Mouse (Mus musculus) limb, embryonic 11.5 days (tissue): ENCODE measurements around the gene Pdrg1. TPM values are rescaled to one million over a fixed set of nuclear protein-coding genes. Genes with fewer than 3 reads are reported as not detected.
A peak's percentile ranks its signal among the peaks of the same experiment; 100 is the strongest.

Source experiments
- ATAC-seq: fragments of 200-750 bp; cut with Nextera tagmentation; 2 replicates; pipeline ENCODE4 v1.8.0; 2017; ENCODE audit warnings: low read depth; ENCODE audit not compliant: insufficient number of reproducible peaks, low FRiP score, low TSS enrichment
- DNase-seq: peaks from one replicate; pipeline ENCODE4 v3.0.0-alpha.2; 2015; ENCODE audit warnings: low spot score
- H3K27ac ChIP-seq: fragments of 300-500 bp; sonication (generic); replicated peaks from 2 replicates; pipeline ENCODE4 v1.5.1; 2014; ENCODE audit warnings: low read depth, mild to moderate bottlenecking, low read length
- H3K27me3 ChIP-seq: fragments of 300-500 bp; sonication (generic); 2 replicates; pipeline ENCODE4 v1.6.1; 2014; ENCODE audit warnings: mild to moderate bottlenecking, low read length, mixed read lengths; ENCODE audit not compliant: control insufficient read depth, insufficient read depth
- H3K36me3 ChIP-seq: fragments of 300-500 bp; sonication (generic); 2 replicates; pipeline ENCODE4 v1.6.1; 2014; ENCODE audit warnings: mild to moderate bottlenecking, low read length, moderate library complexity, mixed read lengths; ENCODE audit not compliant: control insufficient read depth, insufficient read depth
- H3K4me1 ChIP-seq: fragments of 300-500 bp; sonication (generic); 2 replicates; pipeline ENCODE4 v1.6.1; 2014; ENCODE audit warnings: low read length, mixed read lengths; ENCODE audit not compliant: control insufficient read depth, insufficient read depth
- H3K4me2 ChIP-seq: fragments of 300-500 bp; sonication (generic); 2 replicates; pipeline ENCODE4 v1.6.1; 2014; ENCODE audit warnings: low read depth, mild to moderate bottlenecking, moderate library complexity; ENCODE audit not compliant: severe bottlenecking
- H3K4me3 ChIP-seq: fragments of 300-500 bp; sonication (generic); 2 replicates; pipeline ENCODE4 v1.5.1; 2014; ENCODE audit warnings: low read depth, low read length
- H3K9ac ChIP-seq: fragments of 300-500 bp; sonication (generic); 2 replicates; pipeline ENCODE4 v1.6.1; 2014; ENCODE audit warnings: mild to moderate bottlenecking, low read length
- H3K9me3 ChIP-seq: fragments of 300-500 bp; sonication (generic); 2 replicates; pipeline ENCODE4 v1.6.1; 2016; ENCODE audit warnings: low read length; ENCODE audit not compliant: control insufficient read depth
- WGBS: fragments of 180-500 bp; shearing (Covaris S2); extraction: QIAGEN DNeasy Blood & Tissue Kit; methylation state at CpG from one replicate; pipeline ENCODE4 v1.1.7; 2014; 5-methylcytosine and 5-hydroxymethylcytosine counted together
- polyA plus RNA-seq: library from polyadenylated mRNA; unstranded; fragments of >200 nt; fragmentation: Nextera tagmentation; extraction: Ambion mirVana; gene quantifications from 2 replicates; pipeline ENCODE4 v1.2.1, GENCODE M21; 2014

Pdrg1 gene
- polyA plus RNA-seq, 1 experiment from 2014 or later: 59.0 TPM

DNA sequence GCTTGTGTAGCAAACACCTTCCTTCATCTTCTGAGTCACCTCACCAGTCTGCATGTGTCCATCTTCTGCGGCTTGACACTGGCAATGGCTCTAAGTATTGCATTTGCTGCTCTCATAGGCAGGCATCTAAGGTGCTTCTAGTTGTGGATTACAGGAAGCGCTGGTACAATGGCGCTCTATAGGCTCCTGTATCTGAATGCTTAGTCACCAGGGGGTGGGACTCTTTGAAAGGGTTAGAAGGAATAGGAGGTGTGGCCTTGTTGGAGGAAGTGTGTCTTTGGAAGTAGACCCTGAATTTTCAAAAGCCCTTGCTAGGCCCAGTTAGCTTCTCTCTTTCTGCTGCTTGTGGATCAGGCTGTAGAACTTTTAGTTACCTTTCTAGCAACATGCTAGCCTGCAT is 5.9 kb upstream of the Pdrg1 start:
- no peak overlapping the region for H3K27ac ChIP-seq
- 76% methylated on average over 3 of the region's 3 CpGs for WGBS

DNA sequence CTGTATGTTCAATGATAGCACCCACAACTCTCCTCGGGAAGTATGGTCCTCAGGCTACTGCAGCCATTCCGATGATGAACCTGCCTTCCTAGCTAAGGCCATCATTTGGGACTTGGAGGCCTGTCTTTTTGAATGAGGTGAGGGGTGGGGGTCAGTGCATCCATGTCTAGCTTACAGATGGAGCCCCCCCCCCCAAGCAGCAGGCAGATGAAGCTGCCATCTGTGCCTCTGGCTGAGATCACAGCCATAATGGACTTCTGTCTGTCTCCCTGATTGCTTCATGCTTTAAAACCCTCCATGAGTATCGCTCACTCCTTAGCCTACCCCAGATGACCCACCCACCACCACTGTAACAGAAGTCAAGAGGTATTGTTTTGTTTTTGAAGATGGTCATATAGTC is 4.1 kb upstream of the Pdrg1 start:
- Histone ChIP-seq H3K9ac (no peak overlapping the region), H3K27me3 (no peaks in the 10 kb centered on the region), H3K9me3 (no peaks in the 10 kb centered on the region), H3K4me1 (0 out of 2 replicates have a peak, but pooled peaks cover 3% of the 10 kb centered on the region), H3K4me3 (no peak overlapping the region), H3K27ac (no peak overlapping the region), H3K4me2 (no peak overlapping the region), H3K36me3 (no peaks in the 10 kb centered on the region)
- DNase-seq (no peak), ATAC-seq (no peak)
- WGBS: 89% methylated on average over 3 of the region's 3 CpGs

More for the DNA sequence above, 5.9 kb upstream of the Pdrg1 start:
- no peak overlapping the region for H3K9ac ChIP-seq
- ATAC-seq (no peak), DNase-seq (no peak)
- H3K9me3 ChIP-seq: no peaks in the 10 kb centered on the region
- no peak overlapping the region for H3K4me3 ChIP-seq
- H3K27me3 ChIP-seq: no peaks in the 10 kb centered on the region
- no peaks in the 10 kb centered on the region for H3K4me1 ChIP-seq
- H3K36me3 ChIP-seq: no peaks in the 10 kb centered on the region
- H3K4me2 ChIP-seq: no peak overlapping the region

DNA sequence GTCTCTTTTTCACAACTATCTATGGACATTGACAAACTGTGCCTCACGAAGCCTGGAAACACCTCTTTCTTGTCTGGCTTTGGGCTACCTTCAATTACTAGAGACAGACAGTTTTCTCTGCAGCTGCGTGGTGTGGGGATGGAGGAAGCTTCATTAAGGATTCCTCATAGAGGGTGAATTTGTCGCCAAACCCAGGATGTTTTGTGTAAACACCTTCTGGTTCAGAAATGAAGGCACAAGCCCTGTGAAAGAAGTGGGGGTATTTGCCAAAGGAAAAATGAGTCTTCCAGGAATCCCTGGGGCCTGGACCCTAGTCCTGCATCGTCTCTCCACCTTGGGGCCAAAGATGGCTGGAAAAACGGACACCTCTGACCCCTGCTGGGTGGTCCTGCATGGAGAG is 1.6 kb upstream of the Pdrg1 start:
- Histone ChIP-seq H3K27ac (no peak overlapping the region), H3K9me3 (no peaks in the 10 kb centered on the region), H3K4me2 (no peak overlapping the region), H3K27me3 (no peaks in the 10 kb centered on the region), H3K4me3 (no peak overlapping the region), H3K4me1 (0 out of 2 replicates have a peak, but pooled peaks cover 6% of the 10 kb centered on the region), H3K9ac (no peak overlapping the region), H3K36me3 (no peaks in the 10 kb centered on the region)
- DNase-seq: no peak
- 39% methylated on average over 5 of the region's 5 CpGs for WGBS
- ATAC-seq: no peak

DNA sequence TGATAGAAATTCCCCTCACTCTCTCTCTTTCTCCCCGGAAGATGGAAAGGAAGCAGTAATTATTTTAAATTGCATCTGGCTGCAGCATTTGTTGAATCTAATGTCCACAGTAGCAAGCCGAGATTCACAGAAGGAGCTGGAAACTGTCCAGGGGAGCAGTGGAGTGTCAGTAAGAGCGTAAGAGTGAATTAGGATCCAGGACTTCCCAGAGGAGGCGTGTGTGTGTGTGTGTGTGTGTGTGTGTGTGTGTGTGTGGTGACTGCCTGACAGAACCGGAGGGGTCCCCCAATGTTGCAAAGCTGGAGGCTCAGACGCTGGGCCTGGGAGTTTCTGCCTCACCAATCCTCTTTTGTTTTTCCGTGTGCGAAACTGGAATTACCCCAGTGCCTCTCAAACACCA is 577 bp upstream of the Pdrg1 start:
- H3K36me3 ChIP-seq: no peaks in the 10 kb centered on the region
- 52% methylated on average over 8 of the region's 8 CpGs for WGBS
- H3K9ac ChIP-seq: no peak overlapping the region
- H3K4me1 ChIP-seq: 0 out of 2 replicates have a peak, but pooled peaks cover 6% of the 10 kb centered on the region
- H3K4me3 ChIP-seq: no peak overlapping the region
- no peak overlapping the region for H3K27ac ChIP-seq
- H3K4me2 ChIP-seq: no peak overlapping the region
- no peaks in the 10 kb centered on the region for H3K9me3 ChIP-seq
- H3K27me3 ChIP-seq: no peaks in the 10 kb centered on the region
- ATAC-seq (no peak), DNase-seq (no peak)

DNA sequence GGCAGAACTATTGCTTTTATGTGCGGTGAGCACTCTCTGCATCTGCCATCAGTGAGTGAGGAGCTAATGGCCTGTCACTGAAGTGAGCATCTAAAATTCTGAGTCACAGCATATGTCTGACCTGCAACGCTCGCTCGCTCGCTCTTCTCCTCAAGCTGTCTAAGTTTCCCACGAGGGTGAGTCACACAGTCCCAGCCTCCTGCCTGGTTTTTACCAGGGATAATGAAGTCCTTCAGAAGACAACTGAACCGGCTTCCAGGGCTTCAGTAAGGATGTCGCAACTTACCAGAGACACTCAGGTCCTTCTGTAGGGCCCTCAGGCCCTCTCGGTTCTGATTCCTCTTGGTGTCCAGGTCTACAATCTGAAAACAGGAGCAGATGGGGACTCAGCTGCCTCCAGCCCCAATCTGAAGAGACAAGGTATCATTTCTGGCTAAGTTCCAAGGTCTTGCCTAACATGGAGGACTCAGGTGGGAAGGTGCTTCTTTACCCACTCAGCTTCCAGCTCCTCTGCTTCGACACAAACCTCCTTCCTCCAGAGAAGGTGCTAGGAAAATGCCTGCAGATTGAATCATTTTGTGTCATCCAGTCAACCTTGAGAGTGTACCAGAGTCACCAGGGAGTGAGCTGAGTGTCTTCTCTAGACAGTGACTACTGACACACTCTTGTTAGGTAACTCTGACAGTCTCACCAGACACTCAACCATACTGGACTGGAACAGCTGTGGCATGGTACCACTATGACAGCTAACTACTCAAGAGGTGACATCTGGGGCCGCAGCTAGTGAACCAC is 1.3 kb downstream of the Pdrg1 start:
- H3K4me2 ChIP-seq: peak overlapping the region; percentile 82
- H3K36me3 ChIP-seq: peaks cover 6% of the 10 kb centered on the region
- WGBS: 93% methylated on average over 11 of the region's 11 CpGs
- H3K27me3 ChIP-seq: no peaks in the 10 kb centered on the region
- H3K9me3 ChIP-seq: no peaks in the 10 kb centered on the region
- H3K27ac ChIP-seq: no peak overlapping the region
- DNase-seq: no peak
- no peak for ATAC-seq
- H3K4me3 ChIP-seq: peak overlapping the region; percentile 91
- no peak overlapping the region for H3K9ac ChIP-seq
- 0 out of 2 replicates have a peak, but pooled peaks cover 6% of the 10 kb centered on the region for H3K4me1 ChIP-seq

DNA sequence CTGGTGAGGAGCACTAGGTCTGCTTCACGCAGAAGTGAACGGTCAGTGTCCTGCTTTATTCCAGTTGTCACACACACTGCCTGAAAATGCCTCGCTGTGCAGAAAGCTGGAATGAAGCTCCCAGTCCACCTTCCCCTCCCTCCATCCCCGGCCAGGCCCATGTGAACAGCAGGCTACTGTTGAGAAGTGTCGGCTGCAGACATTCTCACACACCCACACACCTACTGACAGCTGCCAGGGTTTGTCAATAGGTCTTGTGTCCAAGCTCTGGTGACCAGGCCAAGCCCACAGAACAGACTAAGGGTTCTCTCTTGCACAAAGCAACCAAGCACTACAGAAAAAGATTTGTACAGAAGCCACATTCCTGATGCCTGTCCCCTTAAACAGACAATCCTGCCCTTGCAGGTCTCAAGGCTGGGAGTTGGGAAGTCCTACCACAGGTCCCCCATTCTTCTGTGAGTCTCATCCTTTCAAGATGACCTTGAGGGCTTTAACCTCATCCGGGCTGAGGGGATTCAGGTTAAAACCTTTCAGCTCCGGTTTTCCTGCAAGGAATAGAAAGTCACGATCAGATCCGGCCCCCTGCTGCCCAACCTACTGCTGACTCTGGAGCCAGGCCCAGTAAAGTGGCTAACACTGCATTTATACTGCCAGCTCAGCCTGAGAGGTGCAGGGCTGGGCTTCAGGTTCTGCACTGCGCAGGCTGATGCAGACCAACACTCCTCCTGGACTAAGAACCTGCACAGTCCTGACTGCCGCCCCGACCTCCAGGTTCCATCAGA is 5.8 kb downstream of the Pdrg1 start:
- H3K36me3 ChIP-seq: peaks cover 6% of the 10 kb centered on the region
- H3K27ac ChIP-seq: no peak overlapping the region
- ATAC-seq (no peak), DNase-seq (no peak)
- no peak overlapping the region for H3K4me2 ChIP-seq
- H3K4me3 ChIP-seq: no peak overlapping the region
- no peak overlapping the region for H3K9ac ChIP-seq
- no peaks in the 10 kb centered on the region for H3K27me3 ChIP-seq
- 92% methylated on average over 12 of the region's 12 CpGs for WGBS
- no peaks in the 10 kb centered on the region for H3K9me3 ChIP-seq
- 0 out of 2 replicates have a peak, but pooled peaks cover 3% of the 10 kb centered on the region for H3K4me1 ChIP-seq

DNA sequence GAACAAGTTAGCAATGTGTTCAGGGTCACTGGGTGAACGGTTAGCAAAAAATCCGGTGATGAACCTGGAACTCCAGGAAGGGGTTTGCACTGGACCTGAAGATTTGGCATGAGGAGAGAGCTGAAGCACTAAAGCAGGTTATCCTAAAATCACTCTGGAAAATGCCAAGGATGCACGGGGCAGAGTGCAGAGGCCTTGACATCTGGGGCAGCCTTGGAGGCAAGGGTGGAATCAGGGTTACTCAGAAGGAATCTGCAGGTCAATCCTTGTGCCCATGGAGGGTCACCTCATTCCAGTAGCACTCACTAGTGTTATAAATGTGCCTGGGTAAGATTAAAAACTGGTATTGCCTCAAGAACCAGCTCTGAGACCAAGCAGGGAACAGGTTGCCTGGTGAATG is 9.2 kb downstream of the Pdrg1 start:
- H3K27me3 ChIP-seq: no peaks in the 10 kb centered on the region
- H3K27ac ChIP-seq: no peak overlapping the region
- DNase-seq: no peak
- peaks cover 6% of the 10 kb centered on the region for H3K36me3 ChIP-seq
- H3K9me3 ChIP-seq: no peaks in the 10 kb centered on the region
- H3K9ac ChIP-seq: no peak overlapping the region
- 86% methylated on average over 3 of the region's 3 CpGs for WGBS
- H3K4me3 ChIP-seq: no peak overlapping the region
- H3K4me2 ChIP-seq: no peak overlapping the region
- no peaks in the 10 kb centered on the region for H3K4me1 ChIP-seq
- no peak for ATAC-seq

DNA sequence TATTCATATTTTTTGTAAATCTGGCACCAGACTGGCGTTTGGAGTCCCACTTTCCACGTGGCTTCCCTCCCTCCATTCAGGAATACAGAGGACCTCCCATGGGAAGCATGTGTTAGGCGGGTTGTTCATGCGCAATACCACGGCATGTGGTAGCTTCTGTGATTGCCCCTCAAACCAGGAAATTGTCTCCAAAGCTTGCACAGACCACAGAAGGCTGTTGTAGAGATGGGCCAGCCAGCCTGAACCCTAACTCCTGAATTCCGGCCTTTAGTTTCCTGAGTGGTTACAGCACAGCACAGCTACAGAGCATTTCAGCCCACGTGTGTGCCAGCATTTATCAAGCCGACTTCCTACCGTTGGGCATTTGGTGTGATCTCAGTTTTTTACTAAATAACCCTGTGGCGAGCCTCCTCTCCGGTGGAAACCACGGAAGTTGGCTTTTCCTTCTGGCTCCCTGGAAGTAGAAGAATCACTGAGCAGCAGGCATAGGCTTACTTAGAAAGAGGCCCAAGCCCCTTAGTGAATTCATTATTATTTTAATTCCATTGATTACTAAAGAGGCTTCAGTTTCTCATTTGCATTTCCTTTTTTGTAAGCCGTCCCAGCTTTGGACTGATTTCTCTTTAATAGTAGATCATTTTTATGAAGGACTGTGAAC is 11.4 kb downstream of the Pdrg1 start:
- Histone ChIP-seq H3K4me3 (no peak overlapping the region), H3K9ac (no peak overlapping the region), H3K4me2 (no peak overlapping the region), H3K4me1 (no peaks in the 10 kb centered on the region), H3K27me3 (no peaks in the 10 kb centered on the region), H3K36me3 (no peaks in the 10 kb centered on the region; the same call in 1 of the 2 replicates), H3K27ac (no peak overlapping the region), H3K9me3 (no peaks in the 10 kb centered on the region)
- no peak for ATAC-seq
- DNase-seq: no peak
- WGBS: 76% methylated on average over 13 of the region's 13 CpGs
